Mouse (Mus musculus) liver, adult (tissue): ENCODE measurements around the gene Iqgap1.

Experiments
- GATA4 ChIP-seq: IDR thresholded peaks from 2 replicates; pipeline ENCODE4 v1.6.1; 2014; ENCODE audit warnings: mild to moderate bottlenecking, low read length; ENCODE audit not compliant: insufficient replicate concordance

Gene Iqgap1

DNA sequence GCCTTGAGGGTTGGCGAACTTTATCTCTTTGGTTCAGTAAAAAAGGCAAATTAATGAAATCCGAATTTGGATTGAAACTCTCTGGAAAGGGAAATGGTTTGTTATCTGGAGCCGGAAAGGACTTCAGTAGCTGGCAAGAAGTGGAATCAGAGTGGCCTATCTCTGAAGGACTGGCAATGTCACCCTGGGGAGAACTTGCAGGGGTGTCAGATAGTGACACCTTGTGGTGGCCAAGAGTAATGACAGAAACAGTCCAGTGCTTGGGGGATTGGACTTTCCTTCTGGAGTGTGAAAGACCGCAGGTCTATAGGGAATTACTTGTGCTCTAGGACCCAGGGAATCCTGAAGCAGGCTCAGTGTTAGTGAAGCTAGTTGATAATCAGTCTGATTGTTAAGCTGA is 23.9 kb upstream of the Iqgap1 start:
- peak; percentile 77; the same call in 1 of the 2 replicates for TF ChIP-seq GATA4

DNA sequence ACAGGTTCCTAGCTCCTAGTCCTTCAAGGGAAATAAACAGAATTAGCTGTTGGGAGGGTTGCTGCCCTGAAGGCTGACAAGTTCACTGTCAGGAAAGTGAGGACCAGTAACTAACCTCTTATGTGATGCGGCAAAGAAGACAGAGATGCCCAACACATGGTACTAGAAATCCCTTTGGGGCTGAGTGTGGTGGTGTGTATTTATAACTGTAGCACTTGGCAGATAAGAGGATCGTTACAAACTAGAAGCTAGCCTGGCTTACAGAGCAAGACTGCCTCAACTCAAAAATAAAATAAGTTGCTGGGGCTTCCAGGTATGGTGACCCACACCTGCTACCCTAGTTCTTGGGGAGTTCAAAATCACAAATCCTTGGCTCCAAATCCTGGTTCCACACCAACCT is 23.5 kb upstream of the Iqgap1 start:
- no peak for TF ChIP-seq GATA4

DNA sequence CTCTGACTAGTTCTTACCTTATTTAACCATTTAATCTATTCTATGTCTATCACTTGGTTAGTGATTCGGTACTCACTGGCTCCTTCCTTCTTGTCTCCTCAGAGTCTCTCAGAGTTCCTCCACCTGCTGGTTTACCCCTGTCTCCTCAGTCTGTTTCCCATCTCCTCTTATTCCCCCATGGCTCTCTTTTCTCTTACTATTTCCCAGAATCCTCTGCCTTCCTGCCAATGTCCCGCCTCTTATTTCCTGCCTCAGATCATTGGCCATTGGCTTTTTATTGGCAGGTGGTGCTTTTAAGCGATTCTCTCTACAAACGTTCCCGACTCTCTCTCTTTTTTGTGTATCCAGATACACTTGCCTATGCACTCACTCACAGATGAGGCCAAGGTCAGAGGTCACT is 20.9 kb upstream of the Iqgap1 start:
- no peak for TF ChIP-seq GATA4

DNA sequence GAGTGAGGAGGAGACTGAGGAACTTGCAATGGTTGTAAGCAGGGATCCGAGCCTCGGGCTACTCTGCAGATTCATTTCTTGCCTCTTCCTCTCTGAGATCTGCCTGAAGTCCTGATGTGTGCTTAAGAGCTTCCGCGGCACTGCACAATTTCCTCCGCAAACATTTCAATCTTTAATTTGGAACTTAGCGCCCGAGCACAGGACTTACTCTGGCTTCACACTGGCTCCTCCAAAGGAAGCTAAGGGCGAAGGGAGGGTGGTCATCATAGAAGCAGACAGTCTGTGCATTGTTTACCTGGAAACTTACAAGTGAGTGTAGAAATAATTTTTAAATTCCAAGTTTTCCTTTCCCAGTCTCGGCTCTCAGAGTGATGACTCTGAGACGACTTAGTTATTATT is 20.5 kb upstream of the Iqgap1 start:
- TF ChIP-seq GATA4: no peak

DNA sequence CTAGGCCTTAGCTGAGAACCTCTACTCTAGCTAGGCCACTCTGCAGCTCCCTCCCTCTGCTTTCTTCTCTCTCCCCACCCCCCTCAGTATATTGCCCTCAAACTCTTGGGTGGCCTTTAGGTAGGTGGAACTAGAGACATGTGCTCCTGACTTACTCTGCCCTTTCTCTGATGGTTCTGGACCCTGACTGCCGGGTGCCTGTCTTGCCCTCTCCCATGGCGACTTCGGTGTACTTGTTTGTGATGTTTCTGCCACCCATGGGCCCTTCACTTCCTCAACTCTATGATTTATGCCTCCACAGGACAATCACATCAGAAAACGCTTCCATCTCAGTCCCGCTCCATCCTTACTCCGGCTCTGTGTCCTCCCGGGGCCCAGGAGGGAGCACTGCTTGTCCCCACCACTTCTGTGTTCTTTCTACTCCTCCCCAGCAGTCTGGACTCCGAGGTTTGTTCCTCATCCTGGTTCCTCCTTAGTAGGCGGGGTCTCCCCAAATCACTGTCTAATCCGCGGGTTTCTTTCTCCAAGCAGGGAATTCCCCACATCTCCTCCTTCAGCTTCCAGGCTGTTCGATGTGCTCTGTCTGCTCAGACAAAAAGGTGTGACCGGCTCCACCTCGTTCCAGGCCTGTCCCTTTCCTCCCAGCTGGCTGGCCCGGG is 20.0 kb upstream of the Iqgap1 start:
- TF ChIP-seq GATA4: no peak

DNA sequence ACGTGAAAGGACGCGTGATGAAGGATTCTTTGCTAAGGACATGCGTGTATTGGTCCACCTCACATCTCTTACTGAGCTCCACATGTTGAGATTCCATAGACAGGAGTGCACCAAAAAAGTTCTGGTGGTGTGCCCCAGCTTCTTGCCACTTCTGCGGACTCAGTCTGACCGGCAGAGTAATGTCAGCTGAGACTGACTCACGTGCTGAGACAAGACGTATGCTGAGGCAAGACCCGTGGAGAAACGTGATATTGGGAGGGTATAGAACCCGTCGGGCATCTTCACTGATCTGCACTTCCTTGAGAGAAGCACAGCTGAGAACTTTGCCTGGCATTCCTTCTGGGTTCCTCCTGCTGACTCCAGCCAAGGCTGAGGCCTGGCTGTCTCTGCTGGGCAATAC is 18.9 kb upstream of the Iqgap1 start:
- TF ChIP-seq GATA4: no peak

DNA sequence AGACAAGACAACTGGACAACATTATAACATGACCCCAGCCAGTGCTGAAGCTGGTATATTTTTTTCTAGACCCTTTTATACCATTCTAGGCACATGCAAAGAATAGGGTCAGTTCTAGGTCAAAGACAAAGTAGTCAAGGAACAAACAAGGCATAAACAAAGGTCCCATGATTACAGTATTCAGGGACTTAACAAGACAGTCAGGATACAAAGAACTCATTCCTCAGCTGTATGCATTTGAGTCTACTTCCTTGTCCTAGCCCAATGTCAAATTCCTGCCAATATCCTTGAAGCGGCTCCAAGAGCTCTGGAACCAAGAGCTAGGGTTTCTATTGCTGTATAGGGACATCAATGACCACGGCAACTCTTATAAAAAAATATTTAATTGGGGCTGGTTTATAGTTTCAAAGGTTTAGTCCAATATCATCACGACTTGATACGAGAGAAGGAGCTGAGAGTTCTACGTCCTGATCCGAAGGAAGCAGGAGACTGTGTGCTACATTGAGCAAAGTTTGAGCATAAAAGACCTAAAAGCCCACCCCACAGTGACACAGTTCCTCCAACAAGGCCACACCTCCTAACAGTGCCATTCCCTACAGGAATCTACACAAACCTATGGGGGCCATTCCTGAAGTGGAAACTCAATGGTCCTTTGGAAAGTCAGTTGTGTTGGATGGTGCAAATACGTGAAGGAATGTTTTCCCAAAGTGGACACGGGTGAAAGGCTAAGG is 18.3 kb upstream of the Iqgap1 start:
- no peak for TF ChIP-seq GATA4

DNA sequence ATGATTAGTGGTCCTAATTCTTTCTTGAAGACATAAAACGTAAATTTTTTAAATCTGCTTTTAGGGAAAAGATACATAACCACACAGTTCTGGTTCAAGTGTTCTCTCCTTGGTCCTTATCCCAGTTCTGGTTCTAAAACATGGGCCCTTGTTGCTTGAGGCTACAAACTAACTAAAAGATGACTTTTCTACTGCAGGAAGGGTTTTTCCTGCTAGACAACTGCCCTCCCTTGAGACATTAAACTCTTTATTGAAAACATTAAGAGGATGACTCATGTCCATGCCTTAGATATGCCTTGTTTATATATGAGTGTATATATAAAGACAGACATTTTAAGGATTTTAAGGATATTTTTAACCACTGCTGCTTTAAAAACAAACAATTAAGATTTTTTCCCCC is 17.4 kb upstream of the Iqgap1 start:
- no peak for TF ChIP-seq GATA4

DNA sequence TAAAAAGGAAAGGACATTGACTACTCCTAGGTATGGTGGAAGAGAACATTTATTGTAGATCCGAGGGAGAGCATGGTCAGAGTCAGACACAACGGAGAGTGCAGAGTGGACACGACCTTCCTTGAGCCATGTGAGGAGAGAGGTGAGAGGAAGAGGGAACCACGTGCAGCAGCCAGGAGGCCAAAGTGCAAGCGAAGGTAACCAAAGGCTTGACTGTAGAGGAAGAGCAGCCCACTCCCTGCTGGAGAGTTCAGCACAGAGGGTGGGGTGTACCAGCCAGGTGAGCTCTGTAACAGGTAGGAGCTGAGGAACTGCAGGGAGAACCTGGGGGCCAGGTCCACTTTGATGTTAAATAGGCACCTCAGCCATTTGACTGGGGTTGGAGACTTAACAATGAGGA is 16.4 kb upstream of the Iqgap1 start:
- no peak for TF ChIP-seq GATA4

DNA sequence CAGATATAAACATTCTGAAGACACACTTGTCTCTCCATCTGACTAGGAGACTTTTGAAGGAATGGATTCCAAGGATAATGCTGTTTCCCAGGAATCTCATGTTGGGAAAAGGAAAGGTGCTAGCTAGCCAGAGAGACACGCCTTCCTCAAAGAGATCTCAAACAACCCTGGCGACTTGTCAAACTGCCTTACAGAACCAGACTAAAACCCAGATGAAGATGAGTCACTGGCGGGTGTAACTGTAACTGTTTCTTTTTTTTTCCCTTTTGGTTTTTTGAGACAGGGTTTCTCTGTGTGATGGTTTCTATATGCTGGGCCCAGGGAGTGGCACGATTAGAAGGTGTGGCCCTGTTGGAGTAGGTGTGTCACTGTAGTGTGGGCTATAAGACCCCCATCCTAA is 15.2 kb upstream of the Iqgap1 start:
- TF ChIP-seq GATA4: no peak

DNA sequence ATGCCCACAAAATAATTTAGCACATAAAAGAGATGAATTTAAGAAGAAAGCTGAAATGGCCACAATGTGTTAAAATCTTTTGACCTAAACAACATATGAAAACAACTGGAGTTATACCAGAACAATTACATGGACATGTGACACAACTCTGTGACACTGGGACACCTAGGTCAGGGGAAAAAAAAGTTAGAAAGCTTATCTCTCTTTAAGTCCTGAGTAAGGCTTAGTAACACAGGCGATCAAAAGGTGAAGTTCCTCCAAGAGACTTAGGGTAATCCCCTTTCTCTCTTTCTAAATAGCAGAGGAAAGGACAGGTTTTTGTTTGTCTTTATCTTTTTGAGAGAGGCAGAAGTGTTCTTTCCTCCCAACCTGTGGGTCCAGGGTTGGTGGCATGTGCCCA is 14.5 kb upstream of the Iqgap1 start:
- TF ChIP-seq GATA4: no peak

DNA sequence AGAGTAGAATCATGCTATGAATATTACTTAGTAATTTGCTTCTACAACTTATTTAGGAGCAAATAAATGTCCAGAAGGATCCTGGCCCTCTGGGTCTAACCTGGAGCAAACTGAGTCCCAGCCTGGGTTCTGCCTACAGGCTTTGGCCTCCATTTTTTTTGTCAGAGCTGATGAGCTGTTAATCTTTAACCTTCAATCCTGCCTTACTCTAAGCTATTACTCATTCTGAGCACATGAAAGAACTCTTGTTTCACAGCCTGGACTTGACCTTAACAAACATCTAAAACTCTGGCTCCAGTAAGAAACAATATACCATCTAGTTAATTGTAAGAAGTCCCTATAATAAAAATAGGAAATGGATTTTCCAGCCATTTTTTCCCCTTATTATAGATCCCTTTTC is 14.0 kb upstream of the Iqgap1 start:
- no peak for TF ChIP-seq GATA4

DNA sequence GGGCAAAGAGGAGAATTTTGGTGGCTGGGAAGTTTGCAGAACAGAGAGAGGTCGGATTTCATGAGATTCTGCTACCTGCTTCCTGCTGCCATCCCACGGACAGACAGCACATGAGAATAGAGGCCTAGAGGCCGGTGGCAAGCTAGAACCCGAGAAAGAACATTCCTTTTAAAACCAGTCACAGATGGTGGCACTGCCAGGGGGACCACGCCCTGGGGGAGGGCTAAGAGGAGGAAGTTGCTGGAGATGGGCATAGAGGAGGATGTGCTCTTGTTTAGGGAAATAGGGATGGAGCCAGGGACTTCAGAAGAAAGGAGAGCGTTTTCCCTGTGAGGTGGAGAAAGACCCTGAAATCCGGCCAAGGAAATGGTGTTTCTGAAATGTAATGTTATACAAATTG is 12.5 kb upstream of the Iqgap1 start:
- no peak for TF ChIP-seq GATA4

DNA sequence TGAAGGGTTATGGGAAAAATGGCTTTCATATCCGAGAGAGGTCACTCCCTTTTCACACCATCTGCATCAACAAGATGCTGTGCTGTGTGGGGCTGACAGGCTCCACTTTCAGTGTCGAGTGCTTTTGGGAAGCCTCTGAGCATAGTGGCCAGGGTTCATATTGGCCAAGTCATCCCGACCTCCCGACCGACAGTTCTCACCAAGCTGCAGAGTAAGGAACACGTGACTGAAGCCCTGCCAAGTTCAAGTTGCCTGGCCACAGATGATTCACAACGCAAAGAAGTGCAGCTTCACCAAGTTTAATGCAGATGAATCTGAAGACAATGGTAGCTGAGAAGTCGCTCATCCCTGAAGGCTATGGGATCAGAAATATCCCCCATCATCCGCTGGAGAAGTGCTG is 12.0 kb upstream of the Iqgap1 start:
- no peak for TF ChIP-seq GATA4

DNA sequence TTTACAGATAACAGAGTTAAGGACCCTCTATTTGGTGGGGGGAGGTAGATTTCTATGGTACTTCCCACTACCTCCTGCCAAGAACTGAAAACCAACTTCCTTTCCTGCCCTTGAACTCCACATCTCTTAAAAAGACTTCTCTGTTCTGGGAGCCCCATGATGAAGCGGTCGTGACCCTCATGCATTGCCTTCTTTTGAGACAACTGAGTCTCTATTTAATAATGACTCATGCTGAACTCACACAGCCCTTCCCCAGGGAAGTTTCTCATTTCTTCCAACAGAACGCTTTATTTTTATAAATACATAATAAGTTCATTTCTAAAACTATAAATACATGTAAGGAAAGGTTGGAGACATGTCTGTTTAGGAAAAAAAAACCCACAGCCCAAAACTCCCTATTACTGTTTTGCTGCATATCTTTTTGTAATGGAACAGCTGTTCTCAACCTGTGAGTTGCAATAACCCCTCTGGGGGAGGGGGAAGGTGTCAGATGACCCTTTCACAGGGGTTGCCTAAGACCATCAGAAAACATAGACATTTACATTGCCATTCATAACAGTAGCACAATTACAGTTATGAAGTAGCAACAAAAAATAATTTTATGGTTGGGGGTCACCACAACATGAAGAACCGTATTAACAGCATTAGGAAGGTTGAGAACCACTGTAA is 10.3 kb upstream of the Iqgap1 start:
- TF ChIP-seq GATA4: no peak
